Mouse (Mus musculus): ENCODE data around the gene Zfp672.
"Not testable (repeated sequence)": the region's sequence is repeated elsewhere in the genome, so short reads cannot be mapped to it uniquely, and the experiment has no call there.

The Zfp672 gene

GRCm38 (mm10) chr11:58330276-58331148 is at the start of gene Zfp672, which contains the start of gene Sh3bp5l:
Gene Zfp672 (minus strand): TSS chr11:58330339.
Gene Sh3bp5l (plus strand): TSS chr11:58330724.
- in situ Hi-C loops (cut with MboI) = no loop called here

GRCm38 (mm10) chr11:58379516-58379915 is 49.4 kb upstream of the Zfp672 start:
- in situ Hi-C loops (cut with MboI) = no loop called here

GRCm38 (mm10) chr11:58378763-58379278 is 48.7 kb upstream of the Zfp672 start, which contains the start of gene Lypd8:
Gene Lypd8 (plus strand): TSS chr11:58379043.
- in situ Hi-C loops (cut with MboI) = no loop called here

- in situ Hi-C loops (cut with MboI) = no loop called here
Measured at GRCm38 (mm10) chr11:58377686-58378085, 47.5 kb upstream of the Zfp672 start.

GRCm38 (mm10) chr11:58377273-58377672 is 47.1 kb upstream of the Zfp672 start:
- in situ Hi-C loops (cut with MboI) = no loop called here

- in situ Hi-C loops (cut with MboI) = not testable (repeated sequence)
Measured at GRCm38 (mm10) chr11:58366191-58366590, 36.1 kb upstream of the Zfp672 start.

GRCm38 (mm10) chr11:58364454-58364853 is 34.3 kb upstream of the Zfp672 start:
- in situ Hi-C loops (cut with MboI) = no loop called here

GRCm38 (mm10) chr11:58362562-58362961 is 32.4 kb upstream of the Zfp672 start:
- in situ Hi-C loops (cut with MboI) = not testable (repeated sequence)

- in situ Hi-C loops (cut with MboI) = no loop called here
Measured at GRCm38 (mm10) chr11:58357844-58358534, 27.9 kb upstream of the Zfp672 start.

GRCm38 (mm10) chr11:58357042-58357441 is 26.9 kb upstream of the Zfp672 start:
- in situ Hi-C loops (cut with MboI) = no loop called here

GRCm38 (mm10) chr11:58354927-58355326 is 24.8 kb upstream of the Zfp672 start:
- in situ Hi-C loops (cut with MboI) = no loop called here

GRCm38 (mm10) chr11:58354476-58354875 is 24.3 kb upstream of the Zfp672 start:
- in situ Hi-C loops (cut with MboI) = no loop called here

- in situ Hi-C loops (cut with MboI) = no loop called here
Measured at GRCm38 (mm10) chr11:58353709-58354108, 23.6 kb upstream of the Zfp672 start.

- in situ Hi-C loops (cut with MboI) = no loop called here
Measured at GRCm38 (mm10) chr11:58352681-58353548, 22.8 kb upstream of the Zfp672 start.

GRCm38 (mm10) chr11:58351179-58351578 is 21.0 kb upstream of the Zfp672 start:
- in situ Hi-C loops (cut with MboI) = no loop called here

GRCm38 (mm10) chr11:58350628-58351027 is 20.5 kb upstream of the Zfp672 start:
- in situ Hi-C loops (cut with MboI) = no loop called here

GRCm38 (mm10) chr11:58346745-58347144 is 16.6 kb upstream of the Zfp672 start:
- in situ Hi-C loops (cut with MboI) = no loop called here

- in situ Hi-C loops (cut with MboI) = no loop called here
Measured at GRCm38 (mm10) chr11:58334746-58335145, 4.6 kb upstream of the Zfp672 start.

- in situ Hi-C loops (cut with MboI) = no loop called here
Measured at GRCm38 (mm10) chr11:58331546-58331945, 1.4 kb upstream of the Zfp672 start.

GRCm38 (mm10) chr11:58331149-58331495 is 983 bp upstream of the Zfp672 start:
- in situ Hi-C loops (cut with MboI) = no loop called here

GRCm38 (mm10) chr11:58329906-58330275 is 248 bp downstream of the Zfp672 start:
- in situ Hi-C loops (cut with MboI) = no loop called here

GRCm38 (mm10) chr11:58326781-58327180 is 3.4 kb downstream of the Zfp672 start:
- in situ Hi-C loops (cut with MboI) = no loop called here

Data from mature B cell (primary cell).